Mouse (Mus musculus) MEL (cell line): ENCODE measurements around the gene Cnot11. TPM values are rescaled to one million over a fixed set of nuclear protein-coding genes. Genes with fewer than 3 reads are reported as not detected.

Experiments used
- DNase-seq: peaks from one replicate; pipeline ENCODE4 v3.0.0; 2011; ENCODE audit warnings: low read depth, low spot score
- H3K27ac ChIP-seq: 2 replicates; pipeline ENCODE4 v1.5.1; 2012; ENCODE audit warnings: low read depth, mild to moderate bottlenecking, control low read depth, low read length, moderate library complexity; ENCODE audit not compliant: control insufficient read depth
- H3K27me3 ChIP-seq, 2 experiments: fragments of 150-350 bp in 1 of 2; sonication (generic) in 1 of 2; 2 replicates each; pipeline ENCODE4 v1.6.1; 2012; ENCODE audit warnings: low read length in 2 of 2, mild to moderate bottlenecking in 2 of 2, improper control_type of control experiment in 1 of 2, moderate library complexity in 1 of 2; ENCODE audit not compliant: insufficient read depth in 2 of 2, control insufficient read depth in 1 of 2
- H3K36me3 ChIP-seq, 2 experiments: 2 replicates each; pipeline ENCODE4 v1.6.1; 2012 to 2014; ENCODE audit warnings: low read length in 2 of 2, improper control_type of control experiment in 1 of 2, inconsistent platforms in 1 of 2, mild to moderate bottlenecking in 1 of 2; ENCODE audit not compliant: insufficient read depth in 2 of 2, control insufficient read depth in 1 of 2
- H3K4me1 ChIP-seq, 2 experiments: fragments of 150-350 bp in 1 of 2; sonication (generic) in 1 of 2; 2 replicates each; pipeline ENCODE4 v1.6.1; 2012; ENCODE audit warnings: low read length in 2 of 2, improper control_type of control experiment in 1 of 2, mild to moderate bottlenecking in 1 of 2; ENCODE audit not compliant: insufficient read depth in 2 of 2, control insufficient read depth in 1 of 2
- H3K4me3 ChIP-seq, 2 experiments: fragments of 150-350 bp in 1 of 2; sonication (generic) in 1 of 2; 2 replicates each; pipeline ENCODE4 v1.5.1; 2012; ENCODE audit warnings: low read depth in 2 of 2, low read length in 2 of 2, mild to moderate bottlenecking in 2 of 2, moderate library complexity in 2 of 2, control low read depth in 1 of 2, improper control_type of control experiment in 1 of 2; ENCODE audit not compliant: control insufficient read depth in 1 of 2, insufficient read depth in 1 of 2
- H3K79me2 ChIP-seq: 2 replicates; pipeline ENCODE4 v1.6.1; 2012; ENCODE audit warnings: mild to moderate bottlenecking, low read length, moderate library complexity; ENCODE audit not compliant: control insufficient read depth, poor library complexity, insufficient read depth
- H3K9ac ChIP-seq: 2 replicates; pipeline ENCODE4 v1.6.1; 2012; ENCODE audit warnings: low read depth, mild to moderate bottlenecking, control low read depth, low read length, moderate library complexity; ENCODE audit not compliant: control insufficient read depth, poor library complexity, severe bottlenecking
- H3K9me3 ChIP-seq: fragments of 150-350 bp; sonication (generic); replicated peaks from 2 replicates; pipeline ENCODE4 v1.6.1; 2012; ENCODE audit warnings: mild to moderate bottlenecking, low read length, improper control_type of control experiment, moderate library complexity; ENCODE audit not compliant: insufficient read depth
- BHLHE40 ChIP-seq: IDR thresholded peaks from 2 replicates; pipeline ENCODE4 v1.6.1; 2012; ENCODE audit warnings: low read depth, mild to moderate bottlenecking, inconsistent platforms, low read length, improper control_type of control experiment, borderline replicate concordance
- CHD2 ChIP-seq: IDR thresholded peaks from 2 replicates; pipeline ENCODE4 v1.6.1; 2011; ENCODE audit warnings: low read length, improper control_type of control experiment
- CTCF ChIP-seq, 3 experiments: IDR thresholded peaks in 2 of 3; conservative IDR thresholded peaks in 1 of 3; 2 replicates each; pipeline ENCODE4 v1.5.1; 2011 to 2012; ENCODE audit warnings: low read length in 3 of 3, low read depth in 2 of 3, mild to moderate bottlenecking in 2 of 3, improper control_type of control experiment in 1 of 3, inconsistent platforms in 1 of 3, mixed read lengths in 1 of 3, moderate library complexity in 1 of 3; ENCODE audit not compliant: control insufficient read depth in 1 of 3, insufficient read depth in 1 of 3, poor library complexity in 1 of 3, severe bottlenecking in 1 of 3
- E2F4 ChIP-seq: IDR thresholded peaks from 2 replicates; pipeline ENCODE4 v1.6.1; 2011; ENCODE audit warnings: low read depth, low read length, improper control_type of control experiment, borderline replicate concordance
- ELF1 ChIP-seq: IDR thresholded peaks from 2 replicates; pipeline ENCODE4 v1.6.1; 2014; ENCODE audit warnings: low read depth, mild to moderate bottlenecking, inconsistent platforms, low read length, improper control_type of control experiment, moderate library complexity
- EP300 ChIP-seq, 2 experiments: IDR thresholded peaks; 2 replicates each; pipeline ENCODE4 v1.6.1; 2011; ENCODE audit warnings: improper control_type of control experiment in 2 of 2, low read length in 2 of 2, low read depth in 1 of 2, mild to moderate bottlenecking in 1 of 2
- ETS1 ChIP-seq: IDR thresholded peaks from 2 replicates; pipeline ENCODE4 v1.6.1; 2012; ENCODE audit warnings: low read depth, mild to moderate bottlenecking, inconsistent platforms, low read length, improper control_type of control experiment, moderate library complexity
- GATA1 ChIP-seq: IDR thresholded peaks from 2 replicates; pipeline ENCODE4 v1.6.1; 2011; ENCODE audit warnings: low read depth, low read length, improper control_type of control experiment
- HCFC1 ChIP-seq: IDR thresholded peaks from 2 replicates; pipeline ENCODE4 v1.6.1; 2012; ENCODE audit warnings: low read depth, mild to moderate bottlenecking, inconsistent platforms, low read length, improper control_type of control experiment, moderate library complexity
- KAT2A ChIP-seq: conservative IDR thresholded peaks from 2 replicates; pipeline ENCODE4 v1.6.1; 2012; ENCODE audit warnings: low read depth, low read length, improper control_type of control experiment, inconsistent platforms
- MAFK ChIP-seq: IDR thresholded peaks from 2 replicates; pipeline ENCODE4 v1.6.1; 2011; ENCODE audit warnings: low read depth, mild to moderate bottlenecking, low read length, improper control_type of control experiment, borderline replicate concordance
- MAX ChIP-seq: IDR thresholded peaks from 2 replicates; pipeline ENCODE4 v1.6.1; 2011; ENCODE audit warnings: low read length, improper control_type of control experiment
- MEF2A ChIP-seq: IDR thresholded peaks from 2 replicates; pipeline ENCODE4 v1.6.1; 2014; ENCODE audit warnings: low read depth, mild to moderate bottlenecking, inconsistent platforms, low read length, improper control_type of control experiment; ENCODE audit not compliant: poor library complexity, insufficient replicate concordance, severe bottlenecking; ENCODE audit errors: extremely low read depth
- MXI1 ChIP-seq: IDR thresholded peaks from 2 replicates; pipeline ENCODE4 v1.6.1; 2011; ENCODE audit warnings: mild to moderate bottlenecking, low read depth, low read length, improper control_type of control experiment
- NELFE ChIP-seq: IDR thresholded peaks from 2 replicates; pipeline ENCODE4 v1.6.1; 2011; ENCODE audit warnings: low read depth, low read length, improper control_type of control experiment
- POLR2A ChIP-seq, 2 experiments: IDR thresholded peaks; 2 replicates each; pipeline ENCODE4 v1.6.1; 2011 to 2012; ENCODE audit warnings: low read length in 2 of 2, mild to moderate bottlenecking in 2 of 2, control low read depth in 1 of 2, improper control_type of control experiment in 1 of 2, low read depth in 1 of 2, moderate library complexity in 1 of 2; ENCODE audit not compliant: control insufficient read depth in 1 of 2, insufficient read depth in 1 of 2, poor library complexity in 1 of 2
- POLR2AphosphoS5 ChIP-seq: IDR thresholded peaks from 2 replicates; pipeline ENCODE4 v1.6.1; 2012; ENCODE audit warnings: low read depth, borderline replicate concordance, mild to moderate bottlenecking, inconsistent platforms, low read length, moderate library complexity, mixed read lengths
- RAD21 ChIP-seq: IDR thresholded peaks from 2 replicates; pipeline ENCODE4 v1.6.1; 2011; ENCODE audit warnings: mild to moderate bottlenecking, low read depth, low read length, improper control_type of control experiment
- RCOR1 ChIP-seq: IDR thresholded peaks from 2 replicates; pipeline ENCODE4 v1.6.1; 2012; ENCODE audit warnings: low read depth, mild to moderate bottlenecking, inconsistent platforms, low read length, improper control_type of control experiment
- SIN3A ChIP-seq: IDR thresholded peaks from 2 replicates; pipeline ENCODE4 v1.6.1; 2012; ENCODE audit warnings: low read length, improper control_type of control experiment, inconsistent platforms
- SMC3 ChIP-seq: IDR thresholded peaks from 2 replicates; pipeline ENCODE4 v1.6.1; 2011; ENCODE audit warnings: low read depth, low read length, improper control_type of control experiment
- TAL1 ChIP-seq: IDR thresholded peaks from 2 replicates; pipeline ENCODE4 v1.6.1; 2012; ENCODE audit warnings: mild to moderate bottlenecking, inconsistent platforms, low read length, moderate library complexity, mixed read lengths
- TBP ChIP-seq: IDR thresholded peaks from 2 replicates; pipeline ENCODE4 v1.8.0; 2011; ENCODE audit warnings: low read depth, low read length, improper control_type of control experiment
- TCF12 ChIP-seq: IDR thresholded peaks from 2 replicates; pipeline ENCODE4 v1.6.1; 2014; ENCODE audit warnings: low read depth, mild to moderate bottlenecking, inconsistent platforms, low read length, improper control_type of control experiment, moderate library complexity
- UBTF ChIP-seq: IDR thresholded peaks from 2 replicates; pipeline ENCODE4 v1.6.1; 2012; ENCODE audit warnings: low read depth, mild to moderate bottlenecking, inconsistent platforms, low read length, improper control_type of control experiment, moderate library complexity, borderline replicate concordance; ENCODE audit not compliant: insufficient read depth
- USF1 ChIP-seq: IDR thresholded peaks from 2 replicates; pipeline ENCODE4 v1.6.1; 2014; ENCODE audit warnings: low read depth, mild to moderate bottlenecking, inconsistent platforms, low read length, improper control_type of control experiment, moderate library complexity
- USF2 ChIP-seq, 2 experiments: IDR thresholded peaks; 2 replicates each; pipeline ENCODE4 v1.6.1; 2011 to 2012; ENCODE audit warnings: improper control_type of control experiment in 2 of 2, low read length in 2 of 2, borderline replicate concordance in 1 of 2, inconsistent platforms in 1 of 2, low read depth in 1 of 2, mild to moderate bottlenecking in 1 of 2; ENCODE audit not compliant: insufficient read depth in 1 of 2
- ZC3H11A ChIP-seq: IDR thresholded peaks from 2 replicates; pipeline ENCODE4 v1.6.1; 2012; ENCODE audit warnings: low read depth, mild to moderate bottlenecking, inconsistent platforms, low read length, improper control_type of control experiment
- ZKSCAN1 ChIP-seq: IDR thresholded peaks from 2 replicates; pipeline ENCODE4 v1.6.1; 2012; ENCODE audit warnings: low read depth, mild to moderate bottlenecking, inconsistent platforms, low read length, improper control_type of control experiment, moderate library complexity
- ZMIZ1 ChIP-seq: IDR thresholded peaks from 2 replicates; pipeline ENCODE4 v1.6.1; 2012; ENCODE audit warnings: low read depth, mild to moderate bottlenecking, inconsistent platforms, low read length, improper control_type of control experiment, moderate library complexity
- ZNF384 ChIP-seq: IDR thresholded peaks from 2 replicates; pipeline ENCODE4 v1.6.1; 2012; ENCODE audit warnings: low read depth, mild to moderate bottlenecking, inconsistent platforms, low read length, improper control_type of control experiment
- polyA plus RNA-seq, 2 experiments: library from polyadenylated mRNA; stranded (reverse) in 1 of 2; unstranded in 1 of 2; fragments of >175 nt in 1 of 2; fragments of >200 nt in 1 of 2; gene quantifications; 2 replicates each; pipeline versions ENCODE4 v1.2.1 to v1.2.4; 2012; ENCODE audit warnings: low replicate concordance in 2 of 2, low read depth in 1 of 2; ENCODE audit not compliant: insufficient read length in 2 of 2, insufficient read depth in 1 of 2, missing spikeins in 1 of 2
- total RNA-seq: library from RNA; depleted of rRNA; stranded (reverse); fragments of 300-350 nt; gene quantifications from 2 replicates; pipeline ENCODE4 v1.2.3, GENCODE M21; 2012

Gene Cnot11
- total and polyA plus RNA-seq, 3 experiments = 20.0 to 46.0 (median 37.9) TPM

- TF ChIP-seq CTCF (IDR thresholded peaks at IDR 0.05 in 2 of 3, conservative IDR thresholded peaks at IDR 0.05 in 1 of 3; ENCODE audit: control insufficient read depth in 1 of 3, insufficient read depth in 1 of 3, low read depth in 2 of 3, low read length in 3 of 3, poor library complexity in 1 of 3, severe bottlenecking in 1 of 3) = peak in 2 of 3 experiments; percentile 25 to 27; a peak in 3 of 6 replicates
- no peak for TF ChIP-seq KAT2A
- no peak for TF ChIP-seq TAL1
- no peak for TF ChIP-seq E2F4
- no peak overlapping the region for H3K27ac ChIP-seq
- H3K79me2 ChIP-seq = peaks cover 14% of the 10 kb centered on the region
- no peak overlapping the region for H3K4me3 ChIP-seq
- peaks cover 0 to 5% of the 10 kb centered on the region in 2 experiments; a peak in 2 of 4 replicates for H3K4me1 ChIP-seq
- no peaks in the 10 kb centered on the region for H3K9me3 ChIP-seq
- no peaks in the 10 kb centered on the region for H3K27me3 ChIP-seq
- H3K36me3 ChIP-seq = peaks cover 5 to 12% of the 10 kb centered on the region in 2 experiments
- no peak overlapping the region for H3K9ac ChIP-seq
- peak; percentile 32 for DNase-seq
Observed at GRCm38 (mm10) chr1:39540592-39540991, 5.8 kb downstream of the Cnot11 start.

- Histone ChIP-seq H3K9me3 (no peaks in the 10 kb centered on the region), H3K4me1 (no peaks in the 10 kb centered on the region), H3K4me3 (no peak overlapping the region), H3K36me3 (peaks cover 7 to 10% of the 10 kb centered on the region in 2 experiments), H3K27ac (no peak overlapping the region), H3K9ac (no peak overlapping the region), H3K27me3 (no peaks in the 10 kb centered on the region), H3K79me2 (no peaks in the 10 kb centered on the region)
- peak; percentile 73 for DNase-seq
- TF ChIP-seq EP300 (IDR thresholded peaks at IDR 0.05; ENCODE audit: low read depth in 1 of 2, low read length in 2 of 2) (peak; percentile 26 to 27; a peak in 2 of 4 replicates), USF1 (no peak), SMC3 (no peak), ZMIZ1 (no peak), MEF2A (no peak), USF2 (IDR thresholded peaks at IDR 0.05; ENCODE audit: borderline replicate concordance in 1 of 2, insufficient read depth in 1 of 2, low read depth in 1 of 2, low read length in 2 of 2) (no peak), BHLHE40 (no peak), CTCF (IDR thresholded peaks at IDR 0.05 in 2 of 3, conservative IDR thresholded peaks at IDR 0.05 in 1 of 3; ENCODE audit: control insufficient read depth in 1 of 3, insufficient read depth in 1 of 3, low read depth in 2 of 3, low read length in 3 of 3, poor library complexity in 1 of 3, severe bottlenecking in 1 of 3) (no peak), GATA1 (no peak), HCFC1 (no peak), POLR2AphosphoS5 (no peak), RCOR1 (peak; percentile 49; the same call in 1 of the 2 replicates), TCF12 (no peak), ETS1 (no peak), NELFE (no peak), UBTF (no peak), SIN3A (peak; percentile 48), TBP (no peak), ZKSCAN1 (no peak), MAFK (peak; percentile 11; the same call in 1 of the 2 replicates), MXI1 (0 out of 2 replicates have a peak, but pooled peaks have one; percentile 53), ELF1 (no peak), POLR2A (IDR thresholded peaks at IDR 0.05; ENCODE audit: control insufficient read depth in 1 of 2, insufficient read depth in 1 of 2, low read depth in 1 of 2, low read length in 2 of 2, poor library complexity in 1 of 2) (no peak; a peak in 1 of 4 replicates), RAD21 (no peak), TAL1 (no peak), CHD2 (no peak), MAX (peak; percentile 49), KAT2A (no peak), ZNF384 (0 out of 2 replicates have a peak, but pooled peaks have one; percentile 20), ZC3H11A (no peak)
Observed at GRCm38 (mm10) chr1:39545589-39545988, 10.8 kb downstream of the Cnot11 start.
